Mouse (Mus musculus): ENCODE measurements around the gene Olfr1364. TPM values are rescaled to one million over a fixed set of nuclear protein-coding genes. Genes with fewer than 3 reads are reported as not detected.

Gene Olfr1364
- polyA plus RNA-seq (2016; fragmentation: Nextera tagmentation; extraction: Ambion mirVana): not detected in 2 replicates

DNA sequence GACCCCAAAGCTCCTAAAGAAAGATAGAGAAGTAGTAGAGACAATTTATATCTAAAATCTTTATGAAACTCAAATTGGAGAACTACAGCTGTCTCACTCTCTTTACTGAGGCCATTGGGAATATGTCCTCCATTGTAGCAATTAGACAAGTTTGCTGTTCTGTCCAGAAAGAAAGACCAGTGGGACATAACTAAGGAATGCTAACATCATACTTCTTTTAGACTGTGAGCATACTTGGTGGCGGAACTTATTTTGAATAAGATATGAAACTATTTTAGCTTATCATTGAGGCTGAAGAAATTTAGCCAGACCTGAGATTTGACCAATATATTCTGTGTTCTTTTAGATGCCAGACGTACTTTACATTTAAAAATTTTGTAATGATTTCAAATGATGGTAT is at the start of gene Olfr1364:
Olfr1364 (minus strand) TSS at position 101 of the 400 bp plus-strand sequence.
- H3K36me3 ChIP-seq: no peaks in the 10 kb centered on the region
- H3K9ac ChIP-seq: no peak within 1 kb of the TSS
- H3K4me1 ChIP-seq: no peaks in the 10 kb centered on the region
- WGBS: 87% methylated on average over 2 of the region's 2 CpGs
- H3K4me2 ChIP-seq (replicated peaks): no peak within 1 kb of the TSS
- no peak within 1 kb of the TSS for H3K27ac ChIP-seq
- no peaks in the 10 kb centered on the region for H3K27me3 ChIP-seq
- H3K9me3 ChIP-seq (replicated peaks): no peaks in the 10 kb centered on the region
- ATAC-seq (ENCODE audit: low FRiP score): no peak
- no peak within 1 kb of the TSS for H3K4me3 ChIP-seq

DNA sequence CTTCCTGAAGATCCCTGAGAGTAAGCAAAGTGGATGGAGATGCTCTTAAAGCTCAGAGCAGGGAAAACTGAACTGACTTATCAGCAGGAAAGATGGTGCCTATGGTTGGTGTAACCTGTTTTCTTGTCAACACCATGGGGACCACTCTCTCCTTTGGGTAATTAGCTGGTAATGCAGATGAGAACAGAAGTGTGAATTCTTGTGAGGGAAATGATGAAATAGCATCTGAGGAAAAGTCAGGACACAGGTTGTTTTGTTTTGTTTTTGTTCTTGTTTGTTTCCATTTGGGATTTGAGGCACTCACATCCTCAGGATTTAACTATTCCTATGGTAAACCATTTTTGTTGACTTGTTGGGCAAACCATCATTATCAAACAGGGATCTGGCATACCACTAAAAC is 32.4 kb upstream of the Olfr1364 start, which contains the start of gene Olfr1362:
Olfr1362 (minus strand) TSS at position 101 of the 400 bp plus-strand sequence.
- Histone ChIP-seq H3K36me3 (no peaks in the 10 kb centered on the region), H3K4me1 (no peaks in the 10 kb centered on the region), H3K4me3 (no peak within 1 kb of the TSS), H3K9me3 (replicated peaks) (no peaks in the 10 kb centered on the region), H3K9ac (no peak within 1 kb of the TSS), H3K27ac (no peak within 1 kb of the TSS), H3K4me2 (replicated peaks) (no peak within 1 kb of the TSS), H3K27me3 (no peaks in the 10 kb centered on the region)
- no peak for ATAC-seq (ENCODE audit: low FRiP score)

DNA sequence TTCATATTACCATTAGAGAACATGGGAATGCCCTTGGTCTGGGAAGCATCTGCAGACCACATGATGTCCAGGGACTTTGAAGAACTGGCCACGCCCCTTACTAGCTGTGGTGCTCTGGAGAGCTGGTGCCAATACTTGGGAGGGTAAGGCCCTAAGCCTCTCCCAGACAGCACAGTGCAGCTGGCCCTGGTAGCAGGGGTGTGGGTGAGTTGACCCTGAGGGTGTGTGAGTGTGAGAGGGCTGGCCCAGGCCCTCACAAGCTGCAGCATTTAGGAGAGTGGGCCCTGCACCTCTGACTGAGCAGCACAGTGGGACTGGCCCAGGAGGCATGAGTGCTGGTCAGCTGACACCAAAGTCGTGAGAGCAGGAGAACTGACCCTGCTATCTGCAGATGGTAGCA is 10.1 kb upstream of the Olfr1364 start:
- Histone ChIP-seq H3K36me3 (no peaks in the 10 kb centered on the region), H3K4me1 (no peaks in the 10 kb centered on the region), H3K4me3 (no peak overlapping the region), H3K27ac (no peak overlapping the region), H3K4me2 (replicated peaks) (no peak overlapping the region), H3K9ac (no peak overlapping the region), H3K9me3 (replicated peaks) (peaks cover 5% of the 10 kb centered on the region; the same call in 1 of the 2 replicates), H3K27me3 (no peaks in the 10 kb centered on the region)
- WGBS: 72% methylated on average over 2 of the region's 2 CpGs
- ATAC-seq (ENCODE audit: low FRiP score): no peak

- Histone ChIP-seq H3K4me3 (no peak within 1 kb of the TSS), H3K9ac (no peak within 1 kb of the TSS), H3K27me3 (no peaks in the 10 kb centered on the region), H3K4me2 (replicated peaks) (no peak within 1 kb of the TSS), H3K9me3 (replicated peaks) (no peaks in the 10 kb centered on the region), H3K4me1 (no peaks in the 10 kb centered on the region), H3K27ac (no peak within 1 kb of the TSS), H3K36me3 (no peaks in the 10 kb centered on the region)
- no peak for ATAC-seq (ENCODE audit: low FRiP score)
- 61% methylated on average over 1 of the region's 1 CpGs for WGBS
These were observed 21.8 kb downstream of the Olfr1364 start, which contains the start of gene Olfr1535 for GRCm38 (mm10) chr13:21559793-21560192. Gene Olfr1535 (minus strand): TSS chr13:21559893.

DNA sequence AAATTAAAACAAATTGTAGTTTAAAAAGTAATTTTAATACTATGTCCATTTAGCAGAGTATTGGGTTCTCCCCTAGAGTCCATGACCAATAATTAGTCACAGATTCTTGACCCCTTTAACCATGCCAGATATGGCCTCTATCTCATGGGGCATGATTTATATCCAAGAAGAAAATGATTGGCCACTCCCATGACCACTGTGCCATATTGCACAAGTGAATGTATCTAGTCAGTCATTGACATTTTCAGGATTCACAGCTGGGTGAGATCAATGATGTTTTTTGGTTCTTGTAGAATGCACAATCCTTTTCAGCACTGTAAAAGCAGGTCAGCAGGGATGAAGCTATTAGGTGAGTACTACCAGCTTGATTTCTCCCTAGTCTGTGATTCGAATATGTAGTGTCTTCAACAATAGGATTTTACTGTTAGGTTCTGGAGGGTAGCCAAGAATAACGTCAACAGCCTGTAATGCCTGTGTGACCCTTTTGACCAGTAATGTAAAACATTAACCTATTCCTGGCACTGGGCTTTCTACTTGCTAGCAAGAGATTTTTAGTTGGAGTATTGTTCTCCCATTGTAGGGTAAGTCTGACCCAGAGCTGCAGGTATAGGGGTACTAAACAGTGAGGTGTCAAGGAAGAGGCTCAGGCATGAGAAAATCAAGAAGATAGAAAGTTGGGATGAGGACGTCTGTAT is 31.0 kb downstream of the Olfr1364 start:
- Histone ChIP-seq H3K4me1 (no peaks in the 10 kb centered on the region), H3K9me3 (replicated peaks) (no peaks in the 10 kb centered on the region), H3K4me2 (replicated peaks) (no peak overlapping the region), H3K9ac (no peak overlapping the region), H3K27ac (no peak overlapping the region), H3K36me3 (no peaks in the 10 kb centered on the region), H3K27me3 (no peaks in the 10 kb centered on the region), H3K4me3 (no peak overlapping the region)
- ATAC-seq (ENCODE audit: low FRiP score): no peak
- WGBS: 63% methylated on average over 3 of the region's 3 CpGs

- ATAC-seq (ENCODE audit: low FRiP score): no peak
- no peak overlapping the region for H3K27ac ChIP-seq
- no peaks in the 10 kb centered on the region for H3K9me3 ChIP-seq (replicated peaks)
- no peaks in the 10 kb centered on the region for H3K36me3 ChIP-seq
- no peaks in the 10 kb centered on the region for H3K4me1 ChIP-seq
- WGBS: 96% methylated on average over 3 of the region's 3 CpGs
- no peaks in the 10 kb centered on the region for H3K27me3 ChIP-seq
- no peak overlapping the region for H3K9ac ChIP-seq
- H3K4me3 ChIP-seq: no peak overlapping the region
- H3K4me2 ChIP-seq (replicated peaks): no peak overlapping the region
These were observed 32.1 kb downstream of the Olfr1364 start for GRCm38 (mm10) chr13:21549487-21549886.

DNA sequence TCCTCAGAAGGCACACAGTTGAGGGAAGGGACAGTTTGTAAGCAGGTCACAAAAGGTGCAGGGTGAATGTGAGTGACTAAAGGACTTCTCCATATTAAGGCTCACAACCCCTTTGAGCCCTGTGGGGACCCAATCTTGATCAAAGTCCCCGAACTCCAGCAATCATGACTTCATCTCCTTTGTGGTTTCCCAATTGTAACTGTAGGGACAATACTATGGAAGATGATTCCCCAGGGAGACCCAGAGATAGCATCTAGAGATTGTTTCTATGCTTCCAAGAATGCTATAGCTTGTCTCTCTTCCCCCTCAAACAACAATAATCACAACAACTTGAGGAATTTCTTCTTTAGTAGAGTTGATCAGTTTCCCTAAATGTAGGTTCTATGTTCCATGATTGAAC is 38.9 kb downstream of the Olfr1364 start, which contains the start of gene Olfr1366:
Olfr1366 (minus strand) TSS at position 101 of the 400 bp plus-strand sequence.
- Histone ChIP-seq H3K4me1 (no peaks in the 10 kb centered on the region), H3K4me3 (no peak within 1 kb of the TSS), H3K27me3 (no peaks in the 10 kb centered on the region), H3K36me3 (no peaks in the 10 kb centered on the region), H3K9ac (no peak within 1 kb of the TSS), H3K9me3 (replicated peaks) (no peaks in the 10 kb centered on the region), H3K4me2 (replicated peaks) (no peak within 1 kb of the TSS), H3K27ac (no peak within 1 kb of the TSS)
- 81% methylated on average over 1 of the region's 1 CpGs for WGBS
- ATAC-seq (ENCODE audit: low FRiP score): no peak

DNA sequence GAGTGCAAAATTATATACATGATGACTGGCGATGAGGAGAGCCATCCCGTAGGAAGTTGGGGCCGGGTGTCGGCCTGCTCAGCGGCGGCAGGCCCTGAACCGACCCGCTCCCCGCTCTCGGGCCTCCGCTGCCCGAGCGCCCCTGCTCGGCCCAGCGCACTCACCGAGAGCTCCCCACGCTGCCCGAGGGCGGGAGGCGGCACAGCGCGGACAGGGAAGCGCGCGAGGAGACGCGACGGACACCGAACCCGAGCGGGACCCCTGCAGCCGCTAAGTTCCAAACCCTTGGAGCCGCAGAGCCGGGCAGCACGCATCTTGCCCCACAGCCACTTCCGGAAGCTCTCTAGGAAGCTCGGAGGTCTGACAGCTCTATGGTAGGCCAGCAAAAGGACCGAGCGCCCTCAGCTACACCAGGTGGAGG is 50.8 kb downstream of the Olfr1364 start, which contains the start of gene Zkscan8:
Zkscan8 (minus strand) TSS at position 340 of the 421 bp plus-strand sequence.
- 0% methylated on average over 39 of the region's 39 CpGs for WGBS
- no peaks in the 10 kb centered on the region for H3K9me3 ChIP-seq (replicated peaks)
- peak within 1 kb of the TSS; percentile 94 for H3K4me3 ChIP-seq

DNA sequence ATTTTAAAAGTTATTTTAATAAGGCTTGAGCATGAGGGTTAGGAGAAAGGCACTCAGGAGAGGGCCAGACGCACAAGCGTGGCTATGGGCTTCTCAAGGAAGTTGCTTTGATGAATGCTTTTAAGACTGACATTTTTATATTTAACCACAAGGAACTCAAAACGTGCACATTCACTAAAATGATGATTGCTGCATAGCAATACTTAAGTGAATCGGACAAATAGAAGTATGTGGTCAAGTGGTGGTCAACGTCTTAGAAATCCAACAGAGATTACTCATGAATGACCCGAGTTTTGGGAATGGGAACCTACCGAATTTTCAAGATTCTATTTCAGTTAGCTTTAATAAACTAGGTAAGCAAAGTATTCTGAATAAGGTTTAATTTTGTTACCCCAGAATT is 51.4 kb downstream of the Olfr1364 start:
- H3K9me3 ChIP-seq (replicated peaks): no peaks in the 10 kb centered on the region
- peak overlapping the region; percentile 24 for H3K4me3 ChIP-seq
- H3K36me3 ChIP-seq: peaks cover 16% of the 10 kb centered on the region
- peaks cover 4% of the 10 kb centered on the region for H3K4me1 ChIP-seq
- peak overlapping the region; percentile 64 for H3K4me2 ChIP-seq (replicated peaks)
- peak overlapping the region; percentile 15; the same call in 1 of the 2 replicates for H3K9ac ChIP-seq
- no peak for ATAC-seq (ENCODE audit: low FRiP score)
- no peak overlapping the region for H3K27ac ChIP-seq
- no peaks in the 10 kb centered on the region for H3K27me3 ChIP-seq
- 58% methylated on average over 7 of the region's 7 CpGs for WGBS

More for the DNA sequence above, 50.8 kb downstream of the Olfr1364 start, which contains the start of gene Zkscan8:
- peaks cover 4% of the 10 kb centered on the region for H3K4me1 ChIP-seq
- no peaks in the 10 kb centered on the region for H3K27me3 ChIP-seq
- ATAC-seq (ENCODE audit: low FRiP score): peak; percentile 98
- H3K36me3 ChIP-seq: peaks cover 12% of the 10 kb centered on the region
- H3K9ac ChIP-seq: peak within 1 kb of the TSS; percentile 97
- peak within 1 kb of the TSS; percentile 64 for H3K4me2 ChIP-seq (replicated peaks)
- H3K27ac ChIP-seq: peak within 1 kb of the TSS; percentile 93

Other genes starting within 250 kb of the Olfr1364 start
- gene Olfr1367, start 234.8 kb downstream of the Olfr1364 start, polyA plus RNA-seq (2016; fragmentation: Nextera tagmentation; extraction: Ambion mirVana): not detected in 2 replicates
- 16.6 and 17.0 TPM in 2 replicates for gene Zscan12, start 218.9 kb downstream of the Olfr1364 start, polyA plus RNA-seq (2016; fragmentation: Nextera tagmentation; extraction: Ambion mirVana)
- 91.0 and 96.2 TPM in 2 replicates for gene Zkscan3, start 179.0 kb downstream of the Olfr1364 start, polyA plus RNA-seq (2016; fragmentation: Nextera tagmentation; extraction: Ambion mirVana)
- 4.2 and 4.9 TPM in 2 replicates for gene Pgbd1, start 140.7 kb downstream of the Olfr1364 start, polyA plus RNA-seq (2016; fragmentation: Nextera tagmentation; extraction: Ambion mirVana)
- gene Zscan26, start 128.0 kb downstream of the Olfr1364 start, polyA plus RNA-seq (2016; fragmentation: Nextera tagmentation; extraction: Ambion mirVana): 23.4 and 26.2 TPM in 2 replicates
- 2.5 and 2.7 TPM in 2 replicates for gene Nkapl, start 113.2 kb downstream of the Olfr1364 start, polyA plus RNA-seq (2016; fragmentation: Nextera tagmentation; extraction: Ambion mirVana)
- 6.8 and 7.0 TPM in 2 replicates for gene Zkscan4, start 102.9 kb downstream of the Olfr1364 start, polyA plus RNA-seq (2016; fragmentation: Nextera tagmentation; extraction: Ambion mirVana)
- not detected in 2 replicates for gene Gm10065, start 102.3 kb downstream of the Olfr1364 start, polyA plus RNA-seq (2016; fragmentation: Nextera tagmentation; extraction: Ambion mirVana)
- 0.16 and 0.40 TPM in 2 replicates for gene AK157302, start 86.5 kb downstream of the Olfr1364 start, polyA plus RNA-seq (2016; fragmentation: Nextera tagmentation; extraction: Ambion mirVana)
- gene Gm11273, start 80.3 kb downstream of the Olfr1364 start, polyA plus RNA-seq (2016; fragmentation: Nextera tagmentation; extraction: Ambion mirVana): 2.6 and 4.2 TPM in 2 replicates
- gene Zkscan8, start 50.6 kb downstream of the Olfr1364 start, polyA plus RNA-seq (2016; fragmentation: Nextera tagmentation; extraction: Ambion mirVana): 9.0 and 9.8 TPM in 2 replicates
- 0.20 and 0.22 TPM in 2 replicates for gene Olfr1366, start 39.0 kb downstream of the Olfr1364 start, polyA plus RNA-seq (2016; fragmentation: Nextera tagmentation; extraction: Ambion mirVana)
- not detected in 2 replicates for gene Olfr1535, start 21.9 kb downstream of the Olfr1364 start, polyA plus RNA-seq (2016; fragmentation: Nextera tagmentation; extraction: Ambion mirVana)
- gene Olfr1362, start 32.3 kb upstream of the Olfr1364 start, polyA plus RNA-seq (2016; fragmentation: Nextera tagmentation; extraction: Ambion mirVana): not detected in 2 replicates
- gene Olfr11, start 60.8 kb upstream of the Olfr1364 start, polyA plus RNA-seq (2016; fragmentation: Nextera tagmentation; extraction: Ambion mirVana): 0.07 TPM in 1 of 2 replicates, not detected in the other
- not detected in 2 replicates for gene Olfr1361, start 81.6 kb upstream of the Olfr1364 start, polyA plus RNA-seq (2016; fragmentation: Nextera tagmentation; extraction: Ambion mirVana)
- not detected in 2 replicates for gene Olfr1360, start 95.6 kb upstream of the Olfr1364 start, polyA plus RNA-seq (2016; fragmentation: Nextera tagmentation; extraction: Ambion mirVana)
- not detected in 2 replicates for gene Olfr1359, start 116.4 kb upstream of the Olfr1364 start, polyA plus RNA-seq (2016; fragmentation: Nextera tagmentation; extraction: Ambion mirVana)
- 3.6 and 4.4 TPM in 2 replicates for gene Hist1h2bl, start 134.4 kb upstream of the Olfr1364 start, polyA plus RNA-seq (2016; fragmentation: Nextera tagmentation; extraction: Ambion mirVana)
- gene Hist1h2ai, start 134.7 kb upstream of the Olfr1364 start, polyA plus RNA-seq (2016; fragmentation: Nextera tagmentation; extraction: Ambion mirVana): 17.3 and 29.5 TPM in 2 replicates
- 8.9 and 18.3 TPM in 2 replicates for gene Hist1h3h, start 135.9 kb upstream of the Olfr1364 start, polyA plus RNA-seq (2016; fragmentation: Nextera tagmentation; extraction: Ambion mirVana)
- gene Hist1h2bm, start 140.3 kb upstream of the Olfr1364 start, polyA plus RNA-seq (2016; fragmentation: Nextera tagmentation; extraction: Ambion mirVana): 2.6 and 4.9 TPM in 2 replicates
- gene Hist1h4j, start 153.3 kb upstream of the Olfr1364 start, polyA plus RNA-seq (2016; fragmentation: Nextera tagmentation; extraction: Ambion mirVana): 0.98 and 1.0 TPM in 2 replicates
- gene Hist1h4k, start 168.7 kb upstream of the Olfr1364 start, polyA plus RNA-seq (2016; fragmentation: Nextera tagmentation; extraction: Ambion mirVana): 2.9 TPM in 1 of 2 replicates, not detected in the other
- gene Hist1h2ak, start 172.1 kb upstream of the Olfr1364 start, polyA plus RNA-seq (2016; fragmentation: Nextera tagmentation; extraction: Ambion mirVana): 12.2 and 28.3 TPM in 2 replicates
- gene Hist1h2bn, start 172.4 kb upstream of the Olfr1364 start, polyA plus RNA-seq (2016; fragmentation: Nextera tagmentation; extraction: Ambion mirVana): 2.2 and 2.8 TPM in 2 replicates
- gene Hist1h1b, start 198.9 kb upstream of the Olfr1364 start, polyA plus RNA-seq (2016; fragmentation: Nextera tagmentation; extraction: Ambion mirVana): 23.2 and 23.6 TPM in 2 replicates
- gene Hist1h3i, start 201.6 kb upstream of the Olfr1364 start, polyA plus RNA-seq (2016; fragmentation: Nextera tagmentation; extraction: Ambion mirVana): 87.0 and 110 TPM in 2 replicates
- 5.2 TPM in 1 of 2 replicates, not detected in the other for gene Hist1h2an, start 205.5 kb upstream of the Olfr1364 start, polyA plus RNA-seq (2016; fragmentation: Nextera tagmentation; extraction: Ambion mirVana)
- 1.9 and 2.4 TPM in 2 replicates for gene Hist1h2bp, start 205.7 kb upstream of the Olfr1364 start, polyA plus RNA-seq (2016; fragmentation: Nextera tagmentation; extraction: Ambion mirVana)
- 14.1 and 15.3 TPM in 2 replicates for gene Hist1h2bq, start 228.4 kb upstream of the Olfr1364 start, polyA plus RNA-seq (2016; fragmentation: Nextera tagmentation; extraction: Ambion mirVana)
- 3.4 TPM in 1 of 2 replicates, not detected in the other for gene Hist1h2ao, start 228.7 kb upstream of the Olfr1364 start, polyA plus RNA-seq (2016; fragmentation: Nextera tagmentation; extraction: Ambion mirVana)
- not detected in 2 replicates for gene Hist1h4m, start 230.0 kb upstream of the Olfr1364 start, polyA plus RNA-seq (2016; fragmentation: Nextera tagmentation; extraction: Ambion mirVana)